26 mouse cellular contexts compared by ENCODE assay signal in the genomic region with DNA sequence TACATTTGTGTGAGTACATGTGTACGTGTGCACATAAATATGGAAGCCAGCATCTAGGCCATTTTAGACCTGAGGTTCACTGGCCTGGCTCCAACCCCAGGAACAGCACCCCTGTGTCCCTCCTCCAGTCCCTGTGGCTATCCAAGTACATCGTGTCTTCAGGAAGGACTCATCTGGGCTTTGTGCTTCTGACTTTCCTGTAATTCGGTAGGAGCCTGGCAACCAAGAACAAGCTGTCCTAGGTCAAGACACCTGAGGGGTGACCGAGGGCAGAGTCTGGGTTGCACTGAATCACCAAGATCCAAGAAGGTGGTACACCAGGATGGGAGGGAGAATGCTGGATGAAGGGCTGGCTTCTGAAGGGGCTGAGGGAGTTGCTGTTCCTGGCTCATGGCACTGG.
DNase-seq lines count a peak whose midpoint lies in the region; ATAC-seq and TF ChIP-seq lines count a peak whose summit lies in the region.
"Had no signal": no experiment of that assay in that cellular context is flagged by ENCODE, and none has a peak within 500 bp of the region (broad histone marks: within the 10 kb centered on the region; RNA-seq: fewer than 3 reads in every experiment).

No protein-coding gene starts in this region.

- H3K9me3 ChIP-seq in forebrain, embryonic 10.5 days, result no peaks in the 10 kb centered on the region
- H3K9me3 ChIP-seq in forebrain, embryonic 11.5 days (ENCODE audit: control insufficient read depth, low read length), result no peaks in the 10 kb centered on the region
- no peaks in the 10 kb centered on the region for H3K9me3 ChIP-seq in lung, embryonic 14.5 days (ENCODE audit: low read depth, low read length)
- H3K9me3 ChIP-seq in midbrain, embryonic 16.5 days (replicated peaks; ENCODE audit: control insufficient read depth, low read length, poor library complexity, severe bottlenecking), result no peaks in the 10 kb centered on the region
- H3K9me3 ChIP-seq: forebrain, embryonic 12.5 days; G1E; hindbrain, embryonic 13.5 days; limb, embryonic 13.5 days; megakaryocyte, embryonic 14.5 days; neural tube, embryonic 15.5 days had no signal

- no peak overlapping the region for H3K9ac ChIP-seq in forebrain, embryonic 11.5 days (ENCODE audit: low read length)
- no peak overlapping the region for H3K9ac ChIP-seq in lung, embryonic 14.5 days
- no peak overlapping the region for H3K9ac ChIP-seq in midbrain, embryonic 16.5 days (ENCODE audit: low read depth, low read length)
- H3K9ac ChIP-seq: forebrain, embryonic 12.5 days; forebrain, postnatal 0 days; hindbrain, embryonic 13.5 days; limb, embryonic 13.5 days; liver, postnatal 0 days; neural tube, embryonic 15.5 days had no signal

- 88% methylated on average over 4 of the region's 4 CpGs for WGBS in forebrain, embryonic 10.5 days
- 89% methylated on average over 4 of the region's 4 CpGs for WGBS in forebrain, embryonic 11.5 days
- WGBS in lung, embryonic 14.5 days, result 85% methylated on average over 4 of the region's 4 CpGs
- 90% methylated on average over 4 of the region's 4 CpGs for WGBS in midbrain, embryonic 16.5 days

- peaks cover 7% of the 10 kb centered on the region for H3K27me3 ChIP-seq in forebrain, embryonic 10.5 days (ENCODE audit: poor library complexity, severe bottlenecking)
- H3K27me3 ChIP-seq in forebrain, embryonic 11.5 days (ENCODE audit: control insufficient read depth, insufficient read depth, low read length), result no peaks in the 10 kb centered on the region
- no peaks in the 10 kb centered on the region for H3K27me3 ChIP-seq in lung, embryonic 14.5 days (ENCODE audit: insufficient read depth, low read length)
- H3K27me3 ChIP-seq in midbrain, embryonic 16.5 days (ENCODE audit: control insufficient read depth, insufficient read depth, low read depth, low read length), result no peaks in the 10 kb centered on the region
- H3K27me3 ChIP-seq: limb, embryonic 13.5 days; megakaryocyte, embryonic 14.5 days had no signal

- no peak overlapping the region for H3K4me3 ChIP-seq in forebrain, embryonic 10.5 days
- H3K4me3 ChIP-seq in forebrain, embryonic 11.5 days (ENCODE audit: low read depth, low read length), result no peak overlapping the region
- H3K4me3 ChIP-seq in lung, embryonic 14.5 days (ENCODE audit: low read depth, low read length), result no peak overlapping the region
- no peak overlapping the region for H3K4me3 ChIP-seq in midbrain, embryonic 16.5 days (ENCODE audit: low read depth, low read length)
- H3K4me3 ChIP-seq: forebrain, embryonic 12.5 days; hindbrain, embryonic 13.5 days; layer of hippocampus, adult 2 months; left cerebral cortex, adult 2 months; limb, embryonic 13.5 days; megakaryocyte, embryonic 14.5 days; neural tube, embryonic 15.5 days had no signal

- H3K4me2 ChIP-seq in forebrain, embryonic 11.5 days (ENCODE audit: low read depth, low read length, severe bottlenecking), result no peak overlapping the region
- no peak overlapping the region for H3K4me2 ChIP-seq in lung, embryonic 14.5 days
- H3K4me2 ChIP-seq in midbrain, embryonic 16.5 days (ENCODE audit: low read length), result no peak overlapping the region
- H3K4me2 ChIP-seq: forebrain, embryonic 12.5 days; hindbrain, embryonic 13.5 days; limb, embryonic 13.5 days; liver, embryonic 11.5 days; neural tube, embryonic 15.5 days had no signal

- DNase-seq in forebrain, embryonic 10.5 days (ENCODE audit: extremely low spot score, low spot score), result peak; percentile 12
- DNase-seq in forebrain, embryonic 11.5 days (ENCODE audit: low spot score), result no peak
- no peak for DNase-seq in lung, embryonic 14.5 days
- DNase-seq in lung, postnatal 14 days, result no peak
- DNase-seq in spleen, postnatal 4 days (ENCODE audit: low spot score in 2 of 2), result peak; percentile 5 to 50
- no peak for DNase-seq in spleen, postnatal 36 days (ENCODE audit: low spot score in 2 of 2)
- DNase-seq in kidney, adult 9 months, result no peak
- DNase-seq: cerebellum, adult 2 months; cerebellum, postnatal 25 days; forebrain, postnatal 0 days; kidney, postnatal 36 days; liver, postnatal 0 days; lung, postnatal 4 days; right cerebral cortex, adult 18-20 months; spleen, adult 18-20 months; thymus, postnatal 14 days had no signal

- H3K27ac ChIP-seq in forebrain, embryonic 10.5 days, result 0 out of 2 replicates have a peak overlapping the region, but pooled peaks have one; percentile 25
- H3K27ac ChIP-seq in forebrain, embryonic 11.5 days (ENCODE audit: low read depth, low read length), result no peak overlapping the region
- H3K27ac ChIP-seq in lung, embryonic 14.5 days (ENCODE audit: low read depth), result peak overlapping the region; percentile 52; the same call in 1 of the 2 replicates
- peak overlapping the region; percentile 23 for H3K27ac ChIP-seq in midbrain, embryonic 16.5 days (ENCODE audit: low read length)
- H3K27ac ChIP-seq: forebrain, embryonic 12.5 days; hindbrain, embryonic 13.5 days; layer of hippocampus, adult 2 months; left cerebral cortex, adult 2 months; limb, embryonic 13.5 days; neural tube, embryonic 15.5 days had no signal

- peaks cover 23% of the 10 kb centered on the region for H3K4me1 ChIP-seq in forebrain, embryonic 10.5 days
- H3K4me1 ChIP-seq in forebrain, embryonic 11.5 days (replicated peaks; ENCODE audit: control insufficient read depth, insufficient read depth, low read length), result peaks cover 8% of the 10 kb centered on the region; the same call in 1 of the 2 replicates
- peaks cover 4% of the 10 kb centered on the region; the same call in 1 of the 2 replicates for H3K4me1 ChIP-seq in lung, embryonic 14.5 days (ENCODE audit: insufficient read depth)
- peaks cover 7% of the 10 kb centered on the region for H3K4me1 ChIP-seq in midbrain, embryonic 16.5 days (ENCODE audit: control insufficient read depth, insufficient read depth, low read length)
- H3K4me1 ChIP-seq: megakaryocyte, embryonic 14.5 days; neural tube, embryonic 15.5 days had no signal

- no peaks in the 10 kb centered on the region for H3K36me3 ChIP-seq in forebrain, embryonic 10.5 days (replicated peaks)
- H3K36me3 ChIP-seq in forebrain, embryonic 11.5 days (ENCODE audit: control insufficient read depth, insufficient read depth, low read length), result no peaks in the 10 kb centered on the region
- H3K36me3 ChIP-seq in lung, embryonic 14.5 days (ENCODE audit: insufficient read depth), result no peaks in the 10 kb centered on the region
- no peaks in the 10 kb centered on the region for H3K36me3 ChIP-seq in midbrain, embryonic 16.5 days (ENCODE audit: control insufficient read depth, insufficient read depth, low read length)
- H3K36me3 ChIP-seq: forebrain, embryonic 12.5 days; G1E; hindbrain, embryonic 13.5 days; limb, embryonic 13.5 days; neural tube, embryonic 15.5 days had no signal

- ATAC-seq in forebrain, embryonic 11.5 days (replicated peaks; ENCODE audit: low FRiP score), result no peak
- no peak for ATAC-seq in lung, embryonic 14.5 days (ENCODE audit: insufficient read depth)
- ATAC-seq in midbrain, embryonic 16.5 days, result no peak
- ATAC-seq: forebrain, postnatal 0 days; liver, postnatal 0 days had no signal

- no peak for TF ChIP-seq CTCF in lung, embryonic 14.5 days (IDR thresholded peaks at IDR 0.05; ENCODE audit: low read depth)

Comparison
In these comparisons a context has a peak if more than half of its experiments do, and no peak if none do; other contexts are left out.
1. DNase-seq: peak in forebrain, embryonic 10.5 days (single experiment) and spleen, postnatal 4 days (2 of 2); none in forebrain, embryonic 11.5 days (single experiment), lung, embryonic 14.5 days (single experiment), lung, postnatal 14 days (single experiment), spleen, postnatal 36 days (0 of 2) and kidney, adult 9 months (single experiment).